Mouse (Mus musculus) liver, embryonic 15.5 days (tissue): ENCODE data around the gene Dpy19l3. TPM values are rescaled to one million over a fixed set of nuclear protein-coding genes. Genes with fewer than 3 reads are reported as not detected.

Experiments used
- ATAC-seq: fragments of 200-750 bp; cut with Nextera tagmentation; 2 replicates; pipeline ENCODE4 v1.8.0; 2017; ENCODE audit warnings: moderate number of reproducible peaks, mild to moderate bottlenecking, moderate library complexity; ENCODE audit not compliant: insufficient read depth
- H3K27ac ChIP-seq: fragments of 300-500 bp; sonication (generic); replicated peaks from 2 replicates; pipeline ENCODE4 v1.5.1; 2015; ENCODE audit warnings: mild to moderate bottlenecking, inconsistent platforms
- H3K27me3 ChIP-seq: fragments of 300-500 bp; sonication (generic); 2 replicates; pipeline ENCODE4 v1.6.1; 2015; ENCODE audit warnings: mild to moderate bottlenecking, inconsistent platforms
- H3K36me3 ChIP-seq: fragments of 300-500 bp; sonication (generic); replicated peaks from 2 replicates; pipeline ENCODE4 v1.6.1; 2015; ENCODE audit warnings: moderate library complexity, mild to moderate bottlenecking, inconsistent platforms
- H3K4me1 ChIP-seq: fragments of 300-500 bp; sonication (generic); replicated peaks from 2 replicates; pipeline ENCODE4 v1.6.1; 2015; ENCODE audit warnings: inconsistent platforms
- H3K4me2 ChIP-seq: fragments of 300-500 bp; sonication (generic); 2 replicates; pipeline ENCODE4 v1.6.1; 2015; ENCODE audit warnings: moderate library complexity, mild to moderate bottlenecking, inconsistent platforms
- H3K4me3 ChIP-seq: fragments of 300-500 bp; sonication (generic); replicated peaks from 2 replicates; pipeline ENCODE4 v1.5.1; 2015; ENCODE audit warnings: mild to moderate bottlenecking, inconsistent platforms
- H3K9ac ChIP-seq: fragments of 300-500 bp; sonication (generic); 2 replicates; pipeline ENCODE4 v1.6.1; 2015; ENCODE audit warnings: moderate library complexity, mild to moderate bottlenecking, inconsistent platforms
- H3K9me3 ChIP-seq: fragments of 300-500 bp; sonication (generic); replicated peaks from 2 replicates; pipeline ENCODE4 v1.6.1; 2016; ENCODE audit warnings: inconsistent platforms
- WGBS: fragments of 180-500 bp; shearing (Covaris S2); methylation state at CpG from one replicate; pipeline ENCODE4 v1.1.7; 2015; ENCODE audit warnings: mixed read lengths; ENCODE audit not compliant: insufficient replicate concordance; 5-methylcytosine and 5-hydroxymethylcytosine counted together
- polyA plus RNA-seq: library from polyadenylated mRNA; unstranded; fragments of >200 nt; fragmentation: Nextera tagmentation; extraction: Ambion mirVana; gene quantifications from 2 replicates; pipeline ENCODE4 v1.2.1, GENCODE M21; 2015

Dpy19l3 gene
- polyA plus RNA-seq, 1 experiment from 2014 or later, result 8.0 TPM

- 62% methylated on average over 9 of the region's 9 CpGs for WGBS
- ATAC-seq, result no peak
- Histone ChIP-seq H3K36me3 (0 out of 2 replicates have a peak, but pooled peaks cover 3% of the 10 kb centered on the region), H3K4me2 (no peak overlapping the region), H3K4me3 (no peak overlapping the region), H3K27me3 (no peaks in the 10 kb centered on the region), H3K9me3 (no peaks in the 10 kb centered on the region), H3K9ac (no peak overlapping the region), H3K4me1 (no peaks in the 10 kb centered on the region), H3K27ac (no peak overlapping the region)
These were observed 24.6 kb downstream of the Dpy19l3 start for GRCm38 (mm10) chr7:35729621-35730031.

DNA sequence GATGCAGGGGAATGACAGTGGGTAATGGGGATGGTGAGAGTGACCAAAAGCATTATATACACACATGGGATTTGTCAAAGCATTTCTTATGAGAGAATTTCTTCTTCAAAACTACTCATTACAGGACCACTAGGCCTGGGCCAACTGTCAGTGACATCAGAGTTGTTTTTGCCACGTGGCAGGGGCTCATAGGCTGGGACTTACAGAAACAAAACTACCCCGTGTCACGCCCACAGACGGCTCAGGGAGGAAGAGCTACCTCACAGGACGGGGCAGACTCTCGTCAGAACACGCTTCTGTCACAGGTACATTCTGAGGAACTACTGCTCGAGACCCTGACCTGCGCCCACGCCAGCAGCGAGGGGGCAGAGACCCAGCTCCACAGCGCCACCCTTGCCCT lies 25.9 kb downstream of the Dpy19l3 start:
- H3K36me3 ChIP-seq, result 0 out of 2 replicates have a peak, but pooled peaks cover 7% of the 10 kb centered on the region
- no peak overlapping the region for H3K27ac ChIP-seq
- no peak overlapping the region for H3K4me2 ChIP-seq
- H3K9me3 ChIP-seq, result no peaks in the 10 kb centered on the region
- no peak for ATAC-seq
- H3K4me3 ChIP-seq, result no peak overlapping the region
- no peaks in the 10 kb centered on the region for H3K4me1 ChIP-seq
- H3K27me3 ChIP-seq, result no peaks in the 10 kb centered on the region
- no peak overlapping the region for H3K9ac ChIP-seq
- WGBS, result 74% methylated on average over 12 of the region's 12 CpGs

DNA sequence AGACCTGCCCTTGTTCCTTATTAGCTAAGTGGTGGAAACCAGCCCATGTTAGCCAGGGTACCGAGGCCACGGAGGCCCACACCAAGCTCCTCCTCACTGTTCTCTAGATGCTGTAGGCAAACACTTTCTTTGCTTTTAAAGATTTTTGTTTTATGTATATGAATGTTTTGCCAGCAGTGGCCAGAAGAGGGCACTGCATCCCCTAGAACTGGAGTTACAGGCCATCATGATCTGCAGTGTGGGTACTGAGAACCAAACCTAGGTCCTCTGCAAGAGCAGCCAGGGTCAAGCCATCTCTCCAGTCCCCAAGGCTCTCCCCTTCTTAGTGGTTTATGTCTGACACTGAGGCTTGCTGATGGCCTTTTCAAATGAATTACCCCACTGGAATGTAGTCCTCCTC lies 31.2 kb downstream of the Dpy19l3 start:
- no peak overlapping the region for H3K4me3 ChIP-seq
- ATAC-seq, result no peak
- H3K9ac ChIP-seq, result no peak overlapping the region
- H3K9me3 ChIP-seq, result no peaks in the 10 kb centered on the region
- H3K4me2 ChIP-seq, result no peak overlapping the region
- H3K27me3 ChIP-seq, result no peaks in the 10 kb centered on the region
- 64% methylated on average over 2 of the region's 2 CpGs for WGBS
- H3K4me1 ChIP-seq, result no peaks in the 10 kb centered on the region
- no peak overlapping the region for H3K27ac ChIP-seq
- 0 out of 2 replicates have a peak, but pooled peaks cover 19% of the 10 kb centered on the region for H3K36me3 ChIP-seq

DNA sequence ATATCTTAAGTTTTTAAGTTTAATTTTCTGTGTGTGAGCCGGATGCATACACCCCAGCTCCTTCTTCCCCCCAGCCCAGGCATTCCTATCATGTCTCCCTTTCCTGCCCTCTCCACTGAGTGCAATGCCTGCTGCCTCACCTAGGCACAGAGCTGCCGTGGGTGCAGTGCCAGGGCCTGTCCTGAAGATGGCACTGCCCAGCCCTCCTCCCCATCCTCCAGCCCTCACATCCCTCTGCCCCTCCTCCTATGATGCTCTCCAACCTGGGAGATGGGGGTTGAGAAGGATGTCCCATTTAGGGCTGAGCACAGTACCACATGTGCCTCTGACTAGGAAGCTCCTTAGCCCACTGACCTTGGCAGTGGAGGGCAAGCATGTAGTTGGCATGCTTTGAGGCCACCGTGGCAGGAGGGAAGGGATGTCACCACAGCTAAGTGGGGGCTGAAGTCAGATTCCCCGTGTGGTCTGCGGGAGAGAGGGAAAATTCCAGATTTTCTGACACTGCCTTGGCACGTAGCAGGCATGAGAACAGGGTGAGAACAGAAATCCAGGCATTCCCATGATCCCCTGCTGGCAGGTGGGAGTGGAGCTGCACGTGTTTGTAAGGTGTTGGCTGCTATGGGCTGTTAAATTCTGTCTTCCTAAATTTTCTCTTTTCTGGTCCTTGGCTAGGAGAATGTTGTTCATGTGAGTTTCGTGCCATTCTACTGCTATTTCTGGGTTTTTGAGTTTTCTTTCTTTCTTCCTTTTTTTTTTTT lies 35.7 kb downstream of the Dpy19l3 start:
- H3K36me3 ChIP-seq, result peaks cover 22% of the 10 kb centered on the region
- H3K9me3 ChIP-seq, result no peaks in the 10 kb centered on the region
- no peaks in the 10 kb centered on the region for H3K27me3 ChIP-seq
- H3K9ac ChIP-seq, result no peak overlapping the region
- no peak overlapping the region for H3K4me2 ChIP-seq
- no peaks in the 10 kb centered on the region for H3K4me1 ChIP-seq
- 65% methylated on average over 8 of the region's 8 CpGs for WGBS
- no peak for ATAC-seq
- H3K4me3 ChIP-seq, result no peak overlapping the region
- no peak overlapping the region for H3K27ac ChIP-seq

- WGBS, result 59% methylated on average over 5 of the region's 5 CpGs
- H3K9ac ChIP-seq, result no peak overlapping the region
- ATAC-seq, result no peak
- no peaks in the 10 kb centered on the region for H3K4me1 ChIP-seq
- H3K27ac ChIP-seq, result no peak overlapping the region
- peaks cover 16% of the 10 kb centered on the region for H3K36me3 ChIP-seq
- H3K4me2 ChIP-seq, result no peak overlapping the region
- H3K27me3 ChIP-seq, result no peaks in the 10 kb centered on the region
- H3K4me3 ChIP-seq, result no peak overlapping the region
- H3K9me3 ChIP-seq, result no peaks in the 10 kb centered on the region
These were observed 43.9 kb downstream of the Dpy19l3 start for GRCm38 (mm10) chr7:35710366-35710765.

DNA sequence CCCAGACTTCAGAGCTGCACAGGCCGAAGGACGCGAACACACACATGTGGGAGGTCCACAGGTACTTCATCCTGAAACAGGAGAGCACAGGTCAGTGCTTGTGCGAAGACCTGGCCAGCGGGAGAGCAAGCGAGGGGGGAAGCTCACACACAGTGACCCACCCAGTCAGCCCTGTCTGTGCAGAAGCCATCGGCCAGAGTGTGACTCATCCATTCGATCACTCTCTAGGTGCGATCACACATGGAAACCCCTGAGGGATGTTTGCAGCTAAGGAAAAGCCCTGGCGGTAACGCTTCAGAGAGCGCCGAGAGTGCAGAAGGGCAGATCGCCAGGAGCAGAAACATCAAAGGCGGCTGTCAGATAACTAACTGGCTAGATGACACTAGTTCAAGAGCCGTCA lies 46.2 kb downstream of the Dpy19l3 start:
- 81% methylated on average over 16 of the region's 16 CpGs for WGBS
- H3K9me3 ChIP-seq, result no peaks in the 10 kb centered on the region
- no peak for ATAC-seq
- H3K36me3 ChIP-seq, result peaks cover 3% of the 10 kb centered on the region; the same call in 1 of the 2 replicates
- no peak overlapping the region for H3K27ac ChIP-seq
- no peak overlapping the region for H3K4me3 ChIP-seq
- H3K4me2 ChIP-seq, result no peak overlapping the region
- H3K9ac ChIP-seq, result no peak overlapping the region
- H3K4me1 ChIP-seq, result no peaks in the 10 kb centered on the region
- H3K27me3 ChIP-seq, result no peaks in the 10 kb centered on the region

GRCm38 (mm10) chr7:35699005-35699404 lies 55.2 kb downstream of the Dpy19l3 start:
- no peak for ATAC-seq
- H3K27ac ChIP-seq, result no peak overlapping the region
- H3K9me3 ChIP-seq, result no peaks in the 10 kb centered on the region
- H3K4me1 ChIP-seq, result no peaks in the 10 kb centered on the region
- H3K27me3 ChIP-seq, result no peaks in the 10 kb centered on the region
- H3K4me2 ChIP-seq, result no peak overlapping the region
- WGBS, result 69% methylated on average over 8 of the region's 8 CpGs
- H3K4me3 ChIP-seq, result no peak overlapping the region
- H3K9ac ChIP-seq, result no peak overlapping the region
- no peaks in the 10 kb centered on the region for H3K36me3 ChIP-seq

- Histone ChIP-seq H3K9ac (no peak overlapping the region), H3K9me3 (no peaks in the 10 kb centered on the region), H3K36me3 (no peaks in the 10 kb centered on the region), H3K4me1 (no peaks in the 10 kb centered on the region), H3K27ac (no peak overlapping the region), H3K4me3 (no peak overlapping the region), H3K27me3 (no peaks in the 10 kb centered on the region), H3K4me2 (no peak overlapping the region)
- ATAC-seq, result no peak
- WGBS, result 83% methylated on average over 1 of the region's 1 CpGs
These were observed 56.2 kb downstream of the Dpy19l3 start for GRCm38 (mm10) chr7:35698073-35698472.

- Histone ChIP-seq H3K4me2 (no peak overlapping the region), H3K36me3 (no peaks in the 10 kb centered on the region), H3K9ac (no peak overlapping the region), H3K4me3 (no peak overlapping the region), H3K9me3 (no peaks in the 10 kb centered on the region), H3K27me3 (no peaks in the 10 kb centered on the region), H3K27ac (no peak overlapping the region), H3K4me1 (0 out of 2 replicates have a peak, but pooled peaks cover under 1% of the 10 kb centered on the region)
- 76% methylated on average over 12 of the region's 12 CpGs for WGBS
- no peak for ATAC-seq
These were observed 61.6 kb downstream of the Dpy19l3 start for GRCm38 (mm10) chr7:35692641-35693040.

DNA sequence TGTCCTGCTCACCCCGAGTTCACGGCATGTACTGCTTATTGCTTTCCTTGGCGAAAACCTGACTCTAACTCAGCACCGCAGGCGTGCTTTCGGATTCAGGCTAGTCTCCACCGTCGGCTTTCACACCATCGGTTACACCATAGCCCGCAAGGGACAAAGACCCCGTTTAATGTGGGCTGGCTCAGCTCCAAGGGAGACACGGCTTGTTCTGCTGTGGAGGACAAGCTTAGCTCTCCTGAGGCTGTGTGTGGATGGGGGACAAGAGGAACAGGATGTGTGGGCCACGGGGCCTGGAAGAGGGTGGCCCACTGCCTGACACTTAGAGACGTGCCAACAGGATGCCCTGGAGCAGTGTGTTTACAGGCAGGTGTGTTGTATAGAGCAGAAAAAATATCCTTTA lies 62.1 kb downstream of the Dpy19l3 start:
- no peaks in the 10 kb centered on the region for H3K27me3 ChIP-seq
- no peak overlapping the region for H3K4me3 ChIP-seq
- H3K9me3 ChIP-seq, result no peaks in the 10 kb centered on the region
- 0 out of 2 replicates have a peak, but pooled peaks cover 5% of the 10 kb centered on the region for H3K4me1 ChIP-seq
- 69% methylated on average over 14 of the region's 14 CpGs for WGBS
- no peak overlapping the region for H3K27ac ChIP-seq
- no peak for ATAC-seq
- H3K36me3 ChIP-seq, result no peaks in the 10 kb centered on the region
- H3K4me2 ChIP-seq, result no peak overlapping the region
- no peak overlapping the region for H3K9ac ChIP-seq

- no peak overlapping the region for H3K4me2 ChIP-seq
- H3K27ac ChIP-seq, result no peak overlapping the region
- no peak for ATAC-seq
- H3K36me3 ChIP-seq, result no peaks in the 10 kb centered on the region
- H3K27me3 ChIP-seq, result no peaks in the 10 kb centered on the region
- H3K4me1 ChIP-seq, result 0 out of 2 replicates have a peak, but pooled peaks cover 7% of the 10 kb centered on the region
- H3K9me3 ChIP-seq, result no peaks in the 10 kb centered on the region
- no peak overlapping the region for H3K9ac ChIP-seq
- WGBS, result 82% methylated on average over 11 of the region's 11 CpGs
- no peak overlapping the region for H3K4me3 ChIP-seq
These were observed 65.4 kb downstream of the Dpy19l3 start for GRCm38 (mm10) chr7:35688781-35689349.
